ENCODE assay signal across 18 mouse cellular contexts in genomic region chr7:122346251-122347242, GRCm38 (mm10). TPM values are rescaled to one million over a fixed set of nuclear protein-coding genes. Genes with fewer than 3 reads are reported as not detected.
DNase-seq lines count a peak whose midpoint lies in the region; ATAC-seq and TF ChIP-seq lines count a peak whose summit lies in the region.
"Had no signal": no experiment of that assay in that cellular context is flagged by ENCODE, and none has a peak within 500 bp of the region (broad histone marks: within the 10 kb centered on the region; RNA-seq: fewer than 3 reads in every experiment).

No protein-coding gene starts in this region.

- ATAC-seq in forebrain, embryonic 13.5 days: no peak
- ATAC-seq in kidney, postnatal 0 days (replicated peaks; ENCODE audit: low FRiP score, low read depth): no peak
- ATAC-seq in midbrain, embryonic 13.5 days: no peak
- no peak for ATAC-seq in midbrain, embryonic 16.5 days
- ATAC-seq: intestine, embryonic 16.5 days; midbrain, embryonic 15.5 days had no signal

- H3K9ac ChIP-seq in forebrain, embryonic 13.5 days: no peak overlapping the region
- no peak overlapping the region for H3K9ac ChIP-seq in kidney, postnatal 0 days (ENCODE audit: low read depth, low read length)
- no peak overlapping the region for H3K9ac ChIP-seq in midbrain, embryonic 13.5 days (replicated peaks)
- no peak overlapping the region for H3K9ac ChIP-seq in midbrain, embryonic 16.5 days (ENCODE audit: low read depth, low read length)
- H3K9ac ChIP-seq: liver, embryonic 14.5 days; midbrain, embryonic 15.5 days; neural tube, embryonic 12.5 days had no signal

- H3K27ac ChIP-seq in forebrain, embryonic 13.5 days: peak overlapping the region; percentile 35; the same call in 1 of the 2 replicates
- no peak overlapping the region for H3K27ac ChIP-seq in forebrain, embryonic 10.5 days
- no peak overlapping the region for H3K27ac ChIP-seq in kidney, postnatal 0 days
- peak overlapping the region; percentile 1; the same call in 1 of the 2 replicates for H3K27ac ChIP-seq in midbrain, embryonic 13.5 days
- H3K27ac ChIP-seq in midbrain, embryonic 16.5 days (ENCODE audit: low read length): no peak overlapping the region
- H3K27ac ChIP-seq: liver, embryonic 14.5 days; midbrain, embryonic 15.5 days; neural tube, embryonic 12.5 days had no signal

- WGBS in forebrain, embryonic 13.5 days: 84% methylated on average over 14 of the region's 14 CpGs
- 82% methylated on average over 14 of the region's 14 CpGs for WGBS in forebrain, embryonic 10.5 days
- WGBS in kidney, postnatal 0 days: 63% methylated on average over 14 of the region's 14 CpGs
- WGBS in midbrain, embryonic 13.5 days: 73% methylated on average over 14 of the region's 14 CpGs
- 66% methylated on average over 14 of the region's 14 CpGs for WGBS in midbrain, embryonic 16.5 days

- peaks cover 3% of the 10 kb centered on the region; the same call in 1 of the 2 replicates for H3K4me1 ChIP-seq in forebrain, embryonic 13.5 days
- H3K4me1 ChIP-seq in forebrain, embryonic 10.5 days: 0 out of 2 replicates have a peak, but pooled peaks cover 5% of the 10 kb centered on the region
- H3K4me1 ChIP-seq in kidney, postnatal 0 days (replicated peaks; ENCODE audit: insufficient read depth, low read length): no peaks in the 10 kb centered on the region
- peaks cover 13% of the 10 kb centered on the region for H3K4me1 ChIP-seq in midbrain, embryonic 13.5 days (replicated peaks)
- H3K4me1 ChIP-seq in midbrain, embryonic 16.5 days (ENCODE audit: control insufficient read depth, insufficient read depth, low read length): peaks cover 9% of the 10 kb centered on the region; the same call in 1 of the 2 replicates

- DNase-seq in forebrain, embryonic 10.5 days (ENCODE audit: extremely low spot score, low spot score): no peak
- DNase-seq in kidney, postnatal 0 days (ENCODE audit: low spot score): peak; percentile 1
- no peak for DNase-seq in kidney, postnatal 4 days
- DNase-seq in testis, postnatal 14 days (ENCODE audit: low spot score): peak; percentile 30
- no peak for DNase-seq in frontal cortex, adult 2 months (ENCODE audit: extremely low spot score in 1 of 2, low spot score in 1 of 2)
- DNase-seq: cerebellum, adult 18-20 months; gastrocnemius, postnatal 25 days; heart, postnatal 10 days; kidney, postnatal 14 days; lung, postnatal 4 days; retina, postnatal 1 day had no signal

- no peaks in the 10 kb centered on the region for H3K27me3 ChIP-seq in forebrain, embryonic 13.5 days
- H3K27me3 ChIP-seq in forebrain, embryonic 10.5 days (ENCODE audit: poor library complexity, severe bottlenecking): no peaks in the 10 kb centered on the region
- H3K27me3 ChIP-seq in kidney, postnatal 0 days (ENCODE audit: insufficient read depth, low read length): no peaks in the 10 kb centered on the region
- no peaks in the 10 kb centered on the region for H3K27me3 ChIP-seq in midbrain, embryonic 13.5 days
- no peaks in the 10 kb centered on the region for H3K27me3 ChIP-seq in midbrain, embryonic 16.5 days (ENCODE audit: control insufficient read depth, insufficient read depth, low read depth, low read length)
- H3K27me3 ChIP-seq: midbrain, embryonic 15.5 days; neural tube, embryonic 12.5 days had no signal

- no peak overlapping the region for H3K4me3 ChIP-seq in forebrain, embryonic 13.5 days
- no peak overlapping the region for H3K4me3 ChIP-seq in forebrain, embryonic 10.5 days
- no peak overlapping the region for H3K4me3 ChIP-seq in kidney, postnatal 0 days (replicated peaks; ENCODE audit: low read depth, low read length)
- H3K4me3 ChIP-seq in midbrain, embryonic 13.5 days (replicated peaks): no peak overlapping the region
- no peak overlapping the region for H3K4me3 ChIP-seq in midbrain, embryonic 16.5 days (ENCODE audit: low read depth, low read length)
- H3K4me3 ChIP-seq: midbrain, embryonic 15.5 days; neural tube, embryonic 12.5 days had no signal

- TF ChIP-seq CTCF in kidney, postnatal 0 days (IDR thresholded peaks at IDR 0.05; ENCODE audit: low read depth): no peak

- no peaks in the 10 kb centered on the region for H3K9me3 ChIP-seq in forebrain, embryonic 13.5 days (replicated peaks)
- no peaks in the 10 kb centered on the region for H3K9me3 ChIP-seq in forebrain, embryonic 10.5 days
- H3K9me3 ChIP-seq in kidney, postnatal 0 days (replicated peaks; ENCODE audit: low read length): no peaks in the 10 kb centered on the region
- no peaks in the 10 kb centered on the region for H3K9me3 ChIP-seq in midbrain, embryonic 13.5 days
- H3K9me3 ChIP-seq in midbrain, embryonic 16.5 days (replicated peaks; ENCODE audit: control insufficient read depth, low read length, poor library complexity, severe bottlenecking): no peaks in the 10 kb centered on the region
- H3K9me3 ChIP-seq: midbrain, embryonic 15.5 days; neural tube, embryonic 12.5 days had no signal

- H3K4me2 ChIP-seq in forebrain, embryonic 13.5 days: no peak overlapping the region
- H3K4me2 ChIP-seq in kidney, postnatal 0 days (ENCODE audit: low read length): no peak overlapping the region
- H3K4me2 ChIP-seq in midbrain, embryonic 13.5 days (replicated peaks): no peak overlapping the region
- H3K4me2 ChIP-seq in midbrain, embryonic 16.5 days (ENCODE audit: low read length): no peak overlapping the region
- H3K4me2 ChIP-seq: midbrain, embryonic 15.5 days; neural tube, embryonic 12.5 days had no signal

- H3K36me3 ChIP-seq in forebrain, embryonic 13.5 days (ENCODE audit: poor library complexity, severe bottlenecking): no peaks in the 10 kb centered on the region
- H3K36me3 ChIP-seq in forebrain, embryonic 10.5 days (replicated peaks): no peaks in the 10 kb centered on the region
- no peaks in the 10 kb centered on the region for H3K36me3 ChIP-seq in kidney, postnatal 0 days (ENCODE audit: insufficient read depth, low read length)
- no peaks in the 10 kb centered on the region for H3K36me3 ChIP-seq in midbrain, embryonic 13.5 days
- H3K36me3 ChIP-seq in midbrain, embryonic 16.5 days (ENCODE audit: control insufficient read depth, insufficient read depth, low read length): no peaks in the 10 kb centered on the region
- H3K36me3 ChIP-seq: midbrain, embryonic 15.5 days; neural tube, embryonic 12.5 days had no signal

RNA-seq across cellular contexts. Expression of gene Prkcb, which starts 58.0 kb away (rescaled TPM):
- 22.7 and 27.4 TPM in 2 replicates for polyA plus RNA-seq in forebrain, embryonic 13.5 days (2015; fragmentation: Nextera tagmentation; extraction: Ambion mirVana)
- 3.5 and 4.6 TPM in 2 replicates for polyA plus RNA-seq in forebrain, embryonic 10.5 days (2016; fragmentation: Nextera tagmentation; extraction: Ambion mirVana)
- 2.1 and 2.2 TPM in 2 replicates for polyA plus RNA-seq in kidney, postnatal 0 days (2015; fragmentation: Nextera tagmentation; extraction: Ambion mirVana)
- 44.8 and 46.4 TPM in 2 replicates for polyA plus RNA-seq in midbrain, embryonic 13.5 days (2015; fragmentation: Nextera tagmentation; extraction: Ambion mirVana)
- polyA plus RNA-seq in midbrain, embryonic 16.5 days (2015; fragmentation: Nextera tagmentation; extraction: Ambion mirVana): 116 and 148 TPM in 2 replicates
- 502 and 539 TPM in 2 replicates for polyA plus RNA-seq in frontal cortex, adult 2 months (2012; rRNA removed)

Comparison
In these comparisons a context has a peak if more than half of its experiments do, and no peak if none do; other contexts are left out.
1. H3K27ac ChIP-seq: peak in forebrain, embryonic 13.5 days (single experiment) and midbrain, embryonic 13.5 days (single experiment); none in forebrain, embryonic 10.5 days (single experiment), kidney, postnatal 0 days (single experiment) and midbrain, embryonic 16.5 days (single experiment).
2. DNase-seq: peak in kidney, postnatal 0 days (single experiment) and testis, postnatal 14 days (single experiment); none in forebrain, embryonic 10.5 days (single experiment), kidney, postnatal 4 days (0 of 2) and frontal cortex, adult 2 months (0 of 2).